Mouse (Mus musculus) ovary, postnatal 36 days (tissue): ENCODE data around the gene Alox12.

Experiments
- DNase-seq: peaks from one replicate; pipeline ENCODE4 v3.0.0; 2022; ENCODE audit warnings: low spot score, mixed read lengths

Gene Alox12

GRCm38 (mm10) chr11:70220731-70221602 lies 34.2 kb downstream of the Alox12 start, which contains the start of gene Slc16a13:
Gene Slc16a13, minus strand, starts transcription at chr11:70221064.
- peak; percentile 88 for DNase-seq

GRCm38 (mm10) chr11:70220323-70220722 lies 34.8 kb downstream of the Alox12 start:
- DNase-seq = peak; percentile 46

GRCm38 (mm10) chr11:70219873-70220272 lies 35.3 kb downstream of the Alox12 start:
- no peak for DNase-seq

GRCm38 (mm10) chr11:70218741-70219470 lies 36.2 kb downstream of the Alox12 start:
- DNase-seq = no peak

GRCm38 (mm10) chr11:70218039-70218438 lies 37.1 kb downstream of the Alox12 start:
- DNase-seq = no peak

- no peak for DNase-seq
Measured at GRCm38 (mm10) chr11:70216103-70216502, 39.0 kb downstream of the Alox12 start.

- peak; percentile 20 for DNase-seq
Measured at GRCm38 (mm10) chr11:70215301-70215700, 39.9 kb downstream of the Alox12 start.

- no peak for DNase-seq
Measured at GRCm38 (mm10) chr11:70214856-70215209, 40.3 kb downstream of the Alox12 start.

GRCm38 (mm10) chr11:70214191-70214855 lies 40.8 kb downstream of the Alox12 start:
- DNase-seq = peak; percentile 52

- DNase-seq = no peak
Measured at GRCm38 (mm10) chr11:70213736-70214135, 41.4 kb downstream of the Alox12 start.

- DNase-seq = peak; percentile 58
Measured at GRCm38 (mm10) chr11:70212896-70213295, 42.3 kb downstream of the Alox12 start.

GRCm38 (mm10) chr11:70212423-70212822 lies 42.7 kb downstream of the Alox12 start, which contains the start of gene Slc16a11:
Gene Slc16a11, plus strand, starts transcription at chr11:70212752.
- no peak for DNase-seq

- no peak for DNase-seq
Measured at GRCm38 (mm10) chr11:70211972-70212371, 43.2 kb downstream of the Alox12 start.

GRCm38 (mm10) chr11:70210681-70211080 lies 44.5 kb downstream of the Alox12 start:
- no peak for DNase-seq

GRCm38 (mm10) chr11:70208778-70209388 lies 46.3 kb downstream of the Alox12 start:
- DNase-seq = no peak

GRCm38 (mm10) chr11:70207283-70207682 lies 47.9 kb downstream of the Alox12 start:
- DNase-seq = no peak

GRCm38 (mm10) chr11:70206801-70207200 lies 48.4 kb downstream of the Alox12 start:
- no peak for DNase-seq

GRCm38 (mm10) chr11:70201691-70202090 lies 53.5 kb downstream of the Alox12 start:
- peak; percentile 83 for DNase-seq

GRCm38 (mm10) chr11:70200036-70200608 lies 55.0 kb downstream of the Alox12 start:
- no peak for DNase-seq

- no peak for DNase-seq
Measured at GRCm38 (mm10) chr11:70199107-70199506, 56.0 kb downstream of the Alox12 start.

- DNase-seq = no peak
Measured at GRCm38 (mm10) chr11:70198332-70198731, 56.8 kb downstream of the Alox12 start.
